Mouse (Mus musculus): ENCODE measurements around the gene Fbxl7.
A peak's percentile ranks its signal among the peaks of the same experiment; 100 is the strongest.

Fbxl7 gene

GRCm38 (mm10) chr15:26701949-26702675, 193.3 kb downstream of the Fbxl7 start:
- no peak for DNase-seq (ENCODE audit: low read depth, low spot score)

GRCm38 (mm10) chr15:26693075-26693474, 202.3 kb downstream of the Fbxl7 start:
- DNase-seq (ENCODE audit: low read depth, low spot score) = no peak

GRCm38 (mm10) chr15:26688472-26689104, 206.8 kb downstream of the Fbxl7 start:
- no peak for DNase-seq (ENCODE audit: low read depth, low spot score)

- DNase-seq (ENCODE audit: low read depth, low spot score) = no peak
These were observed 207.7 kb downstream of the Fbxl7 start for GRCm38 (mm10) chr15:26687729-26688128.

GRCm38 (mm10) chr15:26682279-26682678, 213.1 kb downstream of the Fbxl7 start:
- no peak for DNase-seq (ENCODE audit: low read depth, low spot score)

GRCm38 (mm10) chr15:26673239-26673859, 222.0 kb downstream of the Fbxl7 start:
- no peak for DNase-seq (ENCODE audit: low read depth, low spot score)

- DNase-seq (ENCODE audit: low read depth, low spot score) = no peak
These were observed 240.4 kb downstream of the Fbxl7 start for GRCm38 (mm10) chr15:26654988-26655387.

GRCm38 (mm10) chr15:26642563-26642962, 252.8 kb downstream of the Fbxl7 start:
- DNase-seq (ENCODE audit: low read depth, low spot score) = no peak

- DNase-seq (ENCODE audit: low read depth, low spot score) = peak; percentile 27
These were observed 255.7 kb downstream of the Fbxl7 start for GRCm38 (mm10) chr15:26639726-26640125.

- no peak for DNase-seq (ENCODE audit: low read depth, low spot score)
These were observed 259.8 kb downstream of the Fbxl7 start for GRCm38 (mm10) chr15:26635591-26635990.

GRCm38 (mm10) chr15:26628181-26628580, 267.2 kb downstream of the Fbxl7 start:
- DNase-seq (ENCODE audit: low read depth, low spot score) = no peak

GRCm38 (mm10) chr15:26623242-26623641, 272.1 kb downstream of the Fbxl7 start:
- no peak for DNase-seq (ENCODE audit: low read depth, low spot score)

- DNase-seq (ENCODE audit: low read depth, low spot score) = peak; percentile 9
These were observed 275.1 kb downstream of the Fbxl7 start for GRCm38 (mm10) chr15:26620279-26620678.

GRCm38 (mm10) chr15:26619221-26619620, 276.2 kb downstream of the Fbxl7 start:
- no peak for DNase-seq (ENCODE audit: low read depth, low spot score)

- no peak for DNase-seq (ENCODE audit: low read depth, low spot score)
These were observed 299.1 kb downstream of the Fbxl7 start for GRCm38 (mm10) chr15:26596239-26596638.

- no peak for DNase-seq (ENCODE audit: low read depth, low spot score)
These were observed 315.3 kb downstream of the Fbxl7 start for GRCm38 (mm10) chr15:26579947-26580709.

- DNase-seq (ENCODE audit: low read depth, low spot score) = no peak
These were observed 316.9 kb downstream of the Fbxl7 start for GRCm38 (mm10) chr15:26578500-26578899.

GRCm38 (mm10) chr15:26566076-26566475, 329.3 kb downstream of the Fbxl7 start:
- no peak for DNase-seq (ENCODE audit: low read depth, low spot score)

- DNase-seq (ENCODE audit: low read depth, low spot score) = no peak
These were observed 341.8 kb downstream of the Fbxl7 start for GRCm38 (mm10) chr15:26553620-26554019.

GRCm38 (mm10) chr15:26533997-26534700, 361.2 kb downstream of the Fbxl7 start:
- no peak for DNase-seq (ENCODE audit: low read depth, low spot score)

- no peak for DNase-seq (ENCODE audit: low read depth, low spot score)
These were observed 376.2 kb downstream of the Fbxl7 start for GRCm38 (mm10) chr15:26519220-26519631.

Measured in ES-CJ7 (cell line).